Mouse (Mus musculus) small intestine, adult 2 months (tissue): ENCODE measurements at regions not wholly inside any gene's neighbourhood (a gene's known extent, or its start where the extent isn't known, plus 50 kb on each side); places are given as distances from the start of the nearest gene placed in this dataset.

Source experiments
- CTCF ChIP-seq: fragments of 200-500 bp; IDR thresholded peaks from 2 replicates; pipeline ENCODE4 v1.5.1; 2012; ENCODE audit warnings: low read depth, mild to moderate bottlenecking, control low read depth, inconsistent platforms, low read length, moderate library complexity, mixed read lengths; ENCODE audit not compliant: insufficient replicate concordance, insufficient read length; ENCODE audit errors: extremely low read depth
- POLR2A ChIP-seq: fragments of 200-500 bp; IDR thresholded peaks from 2 replicates; pipeline ENCODE4 v1.6.1; 2012; ENCODE audit warnings: low read depth, mild to moderate bottlenecking, control low read depth, inconsistent platforms, low read length, moderate library complexity

DNA sequence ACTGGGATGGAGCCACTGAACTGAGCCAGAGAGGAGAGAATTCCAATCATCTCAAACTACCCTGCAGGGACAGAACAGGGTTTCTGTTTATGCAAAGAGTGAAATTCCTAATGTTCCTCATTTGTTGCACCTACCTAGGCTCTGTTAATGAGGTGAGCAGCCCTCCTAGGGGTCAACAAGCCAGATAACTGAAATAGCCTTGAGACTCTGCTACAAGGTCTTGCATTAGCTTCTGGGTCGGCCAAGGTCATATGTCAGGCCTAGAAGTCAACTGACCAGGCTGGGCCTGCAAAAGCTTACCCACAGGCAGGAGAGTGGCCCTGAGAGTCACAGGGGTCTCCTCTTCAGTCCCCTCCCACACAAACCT, 491.4 kb downstream of the Prss52 start:
- TF ChIP-seq POLR2A (no peak), CTCF (no peak)
